Mouse (Mus musculus): ENCODE results near the gene Car3. TPM values are rescaled to one million over a fixed set of nuclear protein-coding genes. Genes with fewer than 3 reads are reported as not detected.

Car3 gene
- 6.1 and 87.0 TPM in 2 replicates for polyA plus RNA-seq (2015; fragmentation: Nextera tagmentation; extraction: Ambion mirVana)

DNA sequence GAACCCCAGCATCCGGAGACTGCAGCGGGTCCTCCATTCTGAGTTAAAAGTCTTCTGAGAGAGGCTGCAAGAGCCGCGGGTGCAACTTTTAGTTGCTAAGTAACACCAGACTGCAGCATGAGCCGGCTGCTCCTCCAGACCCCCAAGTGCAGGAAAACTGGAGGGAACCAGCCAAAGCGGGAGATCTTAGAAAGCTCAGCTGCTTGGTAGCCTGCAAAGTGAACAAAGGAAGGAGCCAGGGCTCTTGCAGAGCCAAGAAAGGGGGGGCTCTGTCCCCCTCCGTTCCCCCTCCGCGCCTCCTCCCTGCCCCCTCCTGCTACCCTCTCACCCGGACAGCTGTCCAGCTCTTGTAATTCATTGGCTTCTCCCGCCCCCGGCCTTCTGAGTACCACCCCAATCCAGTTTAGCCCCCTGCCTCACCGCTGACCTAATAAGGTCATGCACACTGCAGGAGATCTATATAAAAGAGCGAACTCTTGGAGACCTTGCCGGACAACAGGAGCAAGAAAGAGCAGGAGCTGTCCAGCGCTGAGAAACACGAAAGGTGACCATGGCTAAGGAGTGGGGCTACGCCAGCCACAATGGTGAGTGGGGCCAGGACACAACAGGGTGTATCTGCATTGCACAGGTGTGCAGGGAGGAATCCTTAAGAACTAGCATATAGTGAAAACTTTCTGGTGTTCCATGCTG, at the start of gene Car3:
TSS of gene Car3 (plus strand) at position 491 of the 690 bp plus-strand sequence.

DNA sequence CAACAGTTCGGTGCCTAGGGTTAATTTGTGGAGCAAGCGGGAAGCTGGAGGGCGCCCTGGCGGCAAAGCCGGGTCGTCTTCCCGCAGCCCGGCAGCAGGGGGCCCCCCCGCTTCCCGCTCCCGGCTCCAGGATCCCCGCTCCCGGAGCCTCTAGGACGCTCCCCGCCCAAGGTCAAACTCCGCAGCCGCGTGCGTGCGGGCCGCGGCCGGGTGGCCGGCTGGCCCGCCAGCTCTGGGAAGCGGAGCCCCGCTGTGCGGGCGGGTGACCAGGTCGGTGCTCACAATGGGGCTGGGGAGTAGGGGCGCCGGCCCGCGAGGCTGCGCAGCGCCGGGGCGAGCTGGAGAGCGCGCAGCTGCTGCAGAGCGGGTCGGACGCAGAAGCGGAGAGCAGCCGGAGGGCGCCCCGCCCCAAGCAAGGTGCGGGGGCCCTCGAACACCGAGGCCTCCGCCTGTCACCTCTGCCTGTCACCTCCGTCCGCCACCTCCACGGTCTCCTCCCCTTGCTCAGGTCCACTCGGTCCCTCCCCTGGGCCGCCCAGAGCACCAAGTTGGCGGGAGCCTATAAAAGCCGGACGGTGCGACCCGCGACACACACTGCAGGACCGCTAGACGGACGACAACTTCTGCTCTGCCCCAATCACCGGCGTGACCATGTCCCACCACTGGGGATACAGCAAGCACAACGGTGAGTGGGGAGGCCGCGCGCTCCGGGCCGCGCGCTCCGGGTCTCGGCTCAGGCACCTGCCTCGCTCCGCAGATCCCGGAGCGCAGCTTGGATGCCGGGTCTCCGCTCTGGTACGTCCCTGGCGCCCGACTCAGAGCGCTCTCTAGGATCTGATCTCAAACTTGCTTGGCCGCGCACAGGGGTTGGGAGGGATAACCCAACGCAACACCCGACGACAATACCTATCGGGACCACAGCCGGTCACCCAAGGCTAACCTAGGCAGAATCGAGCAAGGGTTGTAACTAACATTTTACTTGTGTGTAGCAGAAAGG, 23.1 kb downstream of the Car3 start, which contains the start of gene Car2:
TSS of gene Car2 (plus strand) at position 172 of the 997 bp plus-strand sequence.

Other genes starting within 250 kb of the Car3 start
- 5.8 and 9.5 TPM in 2 replicates for gene Car13, start 221.8 kb upstream of the Car3 start, polyA plus RNA-seq (2015; fragmentation: Nextera tagmentation; extraction: Ambion mirVana)
- 4.0 and 7.1 TPM in 2 replicates for gene Car1, start 55.1 kb upstream of the Car3 start, polyA plus RNA-seq (2015; fragmentation: Nextera tagmentation; extraction: Ambion mirVana)
- gene Car2, start 22.8 kb downstream of the Car3 start, polyA plus RNA-seq (2015; fragmentation: Nextera tagmentation; extraction: Ambion mirVana): 67.3 and 141 TPM in 2 replicates